In genomic region chr7:83548686-83549352, GRCm38 (mm10) we compare ENCODE assay signal across 15 mouse cellular contexts. TPM values are rescaled to one million over a fixed set of nuclear protein-coding genes. Genes with fewer than 3 reads are reported as not detected.
DNase-seq lines count a peak whose midpoint lies in the region; ATAC-seq lines count a peak whose summit lies in the region.
"Had no signal": no experiment of that assay in that cellular context is flagged by ENCODE, and none has a peak within 500 bp of the region (broad histone marks: within the 10 kb centered on the region; RNA-seq: fewer than 3 reads in every experiment).

No protein-coding gene starts in this region.

- WGBS in hindbrain, embryonic 13.5 days, result 56% methylated on average over 7 of the region's 7 CpGs
- 76% methylated on average over 7 of the region's 7 CpGs for WGBS in hindbrain, embryonic 11.5 days
- 46% methylated on average over 7 of the region's 7 CpGs for WGBS in forebrain, embryonic 16.5 days
- WGBS in midbrain, embryonic 12.5 days, result 47% methylated on average over 7 of the region's 7 CpGs
- 75% methylated on average over 7 of the region's 7 CpGs for whole genome bisulfite sequencing in kidney, embryonic 16.5 days

- peak overlapping the region; percentile 66 for H3K9ac ChIP-seq in hindbrain, embryonic 13.5 days
- H3K9ac ChIP-seq in hindbrain, embryonic 11.5 days (ENCODE audit: low read depth, low read length), result no peak overlapping the region
- H3K9ac ChIP-seq in forebrain, embryonic 16.5 days (replicated peaks; ENCODE audit: low read depth, low read length), result peak overlapping the region; percentile 40
- 0 out of 2 replicates have a peak overlapping the region, but pooled peaks have one; percentile 34 for H3K9ac ChIP-seq in midbrain, embryonic 12.5 days (replicated peaks)
- H3K9ac ChIP-seq in kidney, embryonic 16.5 days (replicated peaks; ENCODE audit: low read length), result no peak overlapping the region
- H3K9ac ChIP-seq: liver, postnatal 0 days had no signal

- no peak overlapping the region for H3K4me3 ChIP-seq in hindbrain, embryonic 13.5 days
- H3K4me3 ChIP-seq in hindbrain, embryonic 11.5 days (ENCODE audit: low read depth, low read length), result no peak overlapping the region
- no peak overlapping the region for H3K4me3 ChIP-seq in forebrain, embryonic 16.5 days (replicated peaks; ENCODE audit: low read length)
- H3K4me3 ChIP-seq in midbrain, embryonic 12.5 days, result no peak overlapping the region
- no peak overlapping the region for H3K4me3 ChIP-seq in kidney, embryonic 16.5 days (ENCODE audit: low read length)
- H3K4me3 ChIP-seq: heart, embryonic 10.5 days had no signal

- no peaks in the 10 kb centered on the region for H3K27me3 ChIP-seq in hindbrain, embryonic 13.5 days
- H3K27me3 ChIP-seq in hindbrain, embryonic 11.5 days (ENCODE audit: control insufficient read depth, insufficient read depth, low read length), result no peaks in the 10 kb centered on the region
- no peaks in the 10 kb centered on the region for H3K27me3 ChIP-seq in forebrain, embryonic 16.5 days (replicated peaks; ENCODE audit: control insufficient read depth, insufficient read depth, low read length)
- no peaks in the 10 kb centered on the region for H3K27me3 ChIP-seq in midbrain, embryonic 12.5 days
- H3K27me3 ChIP-seq in kidney, embryonic 16.5 days (ENCODE audit: insufficient read depth, low read length), result no peaks in the 10 kb centered on the region

- peak overlapping the region; percentile 42 for H3K4me2 ChIP-seq in hindbrain, embryonic 13.5 days
- no peak overlapping the region for H3K4me2 ChIP-seq in hindbrain, embryonic 11.5 days (replicated peaks; ENCODE audit: low read depth, low read length)
- H3K4me2 ChIP-seq in forebrain, embryonic 16.5 days (ENCODE audit: low read length), result peak overlapping the region; percentile 24
- H3K4me2 ChIP-seq in midbrain, embryonic 12.5 days (replicated peaks), result peak overlapping the region; percentile 27; the same call in 1 of the 2 replicates
- H3K4me2 ChIP-seq in kidney, embryonic 16.5 days (replicated peaks; ENCODE audit: low read depth, low read length), result no peak overlapping the region

- peak overlapping the region; percentile 83 for H3K27ac ChIP-seq in hindbrain, embryonic 13.5 days
- H3K27ac ChIP-seq in hindbrain, embryonic 11.5 days (ENCODE audit: low read depth, low read length), result no peak overlapping the region
- H3K27ac ChIP-seq in forebrain, embryonic 16.5 days (ENCODE audit: low read length), result peak overlapping the region; percentile 75
- peak overlapping the region; percentile 77 for H3K27ac ChIP-seq in midbrain, embryonic 12.5 days (replicated peaks)
- H3K27ac ChIP-seq in kidney, embryonic 16.5 days (ENCODE audit: low read length), result no peak overlapping the region
- H3K27ac ChIP-seq: heart, embryonic 10.5 days had no signal

- no peak for DNase-seq in hindbrain, embryonic 11.5 days (ENCODE audit: low spot score)
- DNase-seq in urinary bladder, postnatal 14 days (ENCODE audit: low spot score), result no peak
- DNase-seq in spleen, postnatal 10 days (ENCODE audit: low spot score in 2 of 2), result no peak
- DNase-seq: cerebellum, adult 11 months; gastrocnemius, postnatal 25 days; kidney, postnatal 14 days; liver, postnatal 0 days had no signal

- no peaks in the 10 kb centered on the region for H3K36me3 ChIP-seq in hindbrain, embryonic 13.5 days
- no peaks in the 10 kb centered on the region for H3K36me3 ChIP-seq in hindbrain, embryonic 11.5 days (ENCODE audit: control insufficient read depth, insufficient read depth, low read length)
- H3K36me3 ChIP-seq in forebrain, embryonic 16.5 days (ENCODE audit: control insufficient read depth, insufficient read depth), result no peaks in the 10 kb centered on the region
- no peaks in the 10 kb centered on the region for H3K36me3 ChIP-seq in midbrain, embryonic 12.5 days
- H3K36me3 ChIP-seq in kidney, embryonic 16.5 days (ENCODE audit: insufficient read depth, low read length), result no peaks in the 10 kb centered on the region
- H3K36me3 ChIP-seq: heart, embryonic 10.5 days had no signal

- ATAC-seq in hindbrain, embryonic 13.5 days (ENCODE audit: low FRiP score), result peak; percentile 64
- ATAC-seq in hindbrain, embryonic 11.5 days (ENCODE audit: low FRiP score), result no peak
- peak; percentile 57 for ATAC-seq in forebrain, embryonic 16.5 days
- ATAC-seq in midbrain, embryonic 12.5 days (ENCODE audit: low FRiP score, low read depth), result peak; percentile 57
- no peak for ATAC-seq in megakaryocyte progenitor cell, adult 5-6 weeks (replicated peaks; ENCODE audit: poor library complexity)
- no peak for ATAC-seq in kidney, embryonic 16.5 days (ENCODE audit: low FRiP score, low TSS enrichment)
- ATAC-seq: intestine, postnatal 0 days; liver, postnatal 0 days; Patski had no signal

- H3K9me3 ChIP-seq in hindbrain, embryonic 13.5 days, result no peaks in the 10 kb centered on the region
- no peaks in the 10 kb centered on the region for H3K9me3 ChIP-seq in hindbrain, embryonic 11.5 days (ENCODE audit: control insufficient read depth, low read length)
- no peaks in the 10 kb centered on the region for H3K9me3 ChIP-seq in forebrain, embryonic 16.5 days (ENCODE audit: control insufficient read depth, low read length)
- H3K9me3 ChIP-seq in midbrain, embryonic 12.5 days, result no peaks in the 10 kb centered on the region
- H3K9me3 ChIP-seq in kidney, embryonic 16.5 days (ENCODE audit: low read length), result no peaks in the 10 kb centered on the region
- H3K9me3 ChIP-seq: heart, embryonic 10.5 days had no signal

- H3K4me1 ChIP-seq in hindbrain, embryonic 13.5 days (replicated peaks), result peaks cover 17% of the 10 kb centered on the region
- H3K4me1 ChIP-seq in hindbrain, embryonic 11.5 days (replicated peaks; ENCODE audit: control insufficient read depth, insufficient read depth, low read length), result no peaks in the 10 kb centered on the region
- H3K4me1 ChIP-seq in forebrain, embryonic 16.5 days (replicated peaks; ENCODE audit: control insufficient read depth, insufficient read depth, low read length), result peaks cover 19% of the 10 kb centered on the region
- peaks cover 16% of the 10 kb centered on the region for H3K4me1 ChIP-seq in midbrain, embryonic 12.5 days
- H3K4me1 ChIP-seq in kidney, embryonic 16.5 days (ENCODE audit: insufficient read depth, low read length), result 0 out of 2 replicates have a peak, but pooled peaks cover 3% of the 10 kb centered on the region

RNA-seq across cellular contexts. Expression of gene Tmc3, which starts 35.9 kb away (rescaled TPM):
- polyA plus RNA-seq in hindbrain, embryonic 13.5 days (2015; fragmentation: Nextera tagmentation; extraction: Ambion mirVana), result 0.21 and 0.39 TPM in 2 replicates
- polyA plus RNA-seq in hindbrain, embryonic 11.5 days (2014; fragmentation: Nextera tagmentation; extraction: Ambion mirVana), result 0.93 and 1.5 TPM in 2 replicates
- 0.22 and 0.23 TPM in 2 replicates for polyA plus RNA-seq in forebrain, embryonic 16.5 days (2015; fragmentation: Nextera tagmentation; extraction: Ambion mirVana)
- polyA plus RNA-seq in midbrain, embryonic 12.5 days (2016; fragmentation: Nextera tagmentation; extraction: Ambion mirVana), result 0.31 and 0.69 TPM in 2 replicates
- total RNA-seq in megakaryocyte progenitor cell, adult 5-6 weeks (2015), result 0.64 TPM in 1 of 2 replicates, not detected in the other
- total RNA-seq in megakaryocyte progenitor cell, adult 5-6 weeks (2017), result 0.17 TPM in 1 of 2 replicates, not detected in the other
- 1.4 and 2.3 TPM in 2 replicates for polyA plus RNA-seq in kidney, embryonic 16.5 days (2015; fragmentation: Nextera tagmentation; extraction: Ambion mirVana)

Comparison
In these comparisons a context has a peak if more than half of its experiments do, and no peak if none do; other contexts are left out.
1. ATAC-seq: peak in hindbrain, embryonic 13.5 days (single experiment), forebrain, embryonic 16.5 days (single experiment) and midbrain, embryonic 12.5 days (single experiment); none in hindbrain, embryonic 11.5 days (single experiment), megakaryocyte progenitor cell, adult 5-6 weeks (single experiment) and kidney, embryonic 16.5 days (single experiment).
2. H3K27ac ChIP-seq: peak in hindbrain, embryonic 13.5 days (single experiment), forebrain, embryonic 16.5 days (single experiment) and midbrain, embryonic 12.5 days (single experiment); none in hindbrain, embryonic 11.5 days (single experiment) and kidney, embryonic 16.5 days (single experiment).
3. H3K4me2 ChIP-seq: peak in hindbrain, embryonic 13.5 days (single experiment), forebrain, embryonic 16.5 days (single experiment) and midbrain, embryonic 12.5 days (single experiment); none in hindbrain, embryonic 11.5 days (single experiment) and kidney, embryonic 16.5 days (single experiment).
4. H3K9ac ChIP-seq: peak in hindbrain, embryonic 13.5 days (single experiment), forebrain, embryonic 16.5 days (single experiment) and midbrain, embryonic 12.5 days (single experiment); none in hindbrain, embryonic 11.5 days (single experiment) and kidney, embryonic 16.5 days (single experiment).